Mouse (Mus musculus) midbrain, embryonic 11.5 days (tissue): ENCODE results near the gene Flrt2. TPM values are rescaled to one million over a fixed set of nuclear protein-coding genes. Genes with fewer than 3 reads are reported as not detected.
A peak's percentile ranks its signal among the peaks of the same experiment; 100 is the strongest.

ENCODE experiments used
- ATAC-seq: fragments of 200-750 bp; cut with Nextera tagmentation; 2 replicates; pipeline ENCODE4 v1.8.0; 2017; ENCODE audit warnings: moderate TSS enrichment, moderate library complexity; ENCODE audit not compliant: low FRiP score
- DNase-seq: peaks from one replicate; pipeline ENCODE4 v3.0.0; 2015; ENCODE audit warnings: low spot score; ENCODE audit errors: missing footprints
- H3K27ac ChIP-seq: fragments of 300-500 bp; sonication (generic); 2 replicates; pipeline ENCODE4 v1.5.1; 2014; ENCODE audit warnings: low read depth, low read length
- H3K27me3 ChIP-seq: fragments of 300-500 bp; sonication (generic); 2 replicates; pipeline ENCODE4 v1.6.1; 2014; ENCODE audit warnings: mild to moderate bottlenecking, low read length, moderate library complexity, mixed read lengths; ENCODE audit not compliant: control insufficient read depth, insufficient read depth
- H3K36me3 ChIP-seq: fragments of 300-500 bp; sonication (generic); 2 replicates; pipeline ENCODE4 v1.6.1; 2014; ENCODE audit warnings: mild to moderate bottlenecking, low read length, moderate library complexity, mixed read lengths; ENCODE audit not compliant: control insufficient read depth, insufficient read depth
- H3K4me1 ChIP-seq: fragments of 300-500 bp; sonication (generic); 2 replicates; pipeline ENCODE4 v1.6.1; 2014; ENCODE audit warnings: low read length; ENCODE audit not compliant: control insufficient read depth, insufficient read depth
- H3K4me2 ChIP-seq: fragments of 300-500 bp; sonication (generic); 2 replicates; pipeline ENCODE4 v1.6.1; 2014; ENCODE audit warnings: mild to moderate bottlenecking, moderate library complexity
- H3K4me3 ChIP-seq: fragments of 300-500 bp; sonication (generic); 2 replicates; pipeline ENCODE4 v1.5.1; 2014; ENCODE audit warnings: low read depth, low read length
- H3K9ac ChIP-seq: fragments of 300-500 bp; sonication (generic); 2 replicates; pipeline ENCODE4 v1.6.1; 2014; ENCODE audit warnings: low read length
- H3K9me3 ChIP-seq: fragments of 300-500 bp; sonication (generic); 2 replicates; pipeline ENCODE4 v1.6.1; 2016; ENCODE audit warnings: low read length; ENCODE audit not compliant: control insufficient read depth
- WGBS: fragments of 180-500 bp; shearing (Covaris S2); extraction: QIAGEN DNeasy Blood & Tissue Kit; methylation state at CpG from one replicate; pipeline ENCODE4 v1.1.7; 2014; 5-methylcytosine and 5-hydroxymethylcytosine counted together
- polyA plus RNA-seq: library from polyadenylated mRNA; unstranded; fragments of >200 nt; fragmentation: Nextera tagmentation; extraction: Ambion mirVana; gene quantifications from 2 replicates; pipeline ENCODE4 v1.2.1, GENCODE M21; 2014

Gene Flrt2
- polyA plus RNA-seq, 1 experiment from 2014 or later, result 27.0 TPM

DNA sequence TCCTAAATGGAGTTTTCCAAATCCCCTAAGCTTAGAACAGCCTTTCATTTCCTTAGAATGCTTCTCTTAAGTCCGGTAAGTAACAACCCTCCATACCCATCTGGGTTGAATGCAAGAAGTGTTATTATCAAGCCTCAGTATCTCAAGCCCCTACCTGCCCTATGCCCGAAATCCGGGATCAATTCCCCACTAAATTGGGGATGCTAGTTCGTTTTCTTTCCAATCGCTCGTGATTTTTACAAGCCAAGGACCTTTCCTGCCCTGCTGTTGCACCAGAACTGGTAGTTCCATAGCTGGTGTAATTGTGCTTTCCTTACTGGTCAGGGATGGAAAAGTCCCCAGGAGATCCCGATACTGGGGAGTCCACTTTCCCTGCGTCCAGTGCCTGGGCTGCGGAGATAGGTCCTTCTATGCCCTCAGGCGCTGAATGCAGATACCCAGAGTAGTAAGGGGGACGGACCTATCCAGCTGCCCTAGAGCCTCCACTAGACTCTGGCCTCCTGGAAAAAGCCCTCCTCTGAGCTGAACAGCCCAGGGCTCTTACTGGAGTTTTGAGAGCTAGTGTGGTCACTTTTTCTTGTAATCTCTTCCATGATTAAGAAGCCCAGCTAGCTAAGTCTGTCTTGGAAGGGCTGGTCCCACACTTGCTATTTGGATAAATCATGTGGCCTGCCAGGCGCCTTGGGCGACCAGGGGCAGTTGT, 1.1 kb downstream of the Flrt2 start:
- Histone ChIP-seq H3K9me3 (no peaks in the 10 kb centered on the region), H3K36me3 (no peaks in the 10 kb centered on the region), H3K4me1 (peaks cover 19% of the 10 kb centered on the region), H3K9ac (peak overlapping the region; percentile 9; the same call in 1 of the 2 replicates), H3K27ac (no peak overlapping the region), H3K4me3 (peak overlapping the region; percentile 59), H3K4me2 (peak overlapping the region; percentile 81), H3K27me3 (peaks cover 31% of the 10 kb centered on the region)
- ATAC-seq (no peak), DNase-seq (peak; percentile 94)
- under 1% methylated on average over 13 of the region's 13 CpGs for WGBS

DNA sequence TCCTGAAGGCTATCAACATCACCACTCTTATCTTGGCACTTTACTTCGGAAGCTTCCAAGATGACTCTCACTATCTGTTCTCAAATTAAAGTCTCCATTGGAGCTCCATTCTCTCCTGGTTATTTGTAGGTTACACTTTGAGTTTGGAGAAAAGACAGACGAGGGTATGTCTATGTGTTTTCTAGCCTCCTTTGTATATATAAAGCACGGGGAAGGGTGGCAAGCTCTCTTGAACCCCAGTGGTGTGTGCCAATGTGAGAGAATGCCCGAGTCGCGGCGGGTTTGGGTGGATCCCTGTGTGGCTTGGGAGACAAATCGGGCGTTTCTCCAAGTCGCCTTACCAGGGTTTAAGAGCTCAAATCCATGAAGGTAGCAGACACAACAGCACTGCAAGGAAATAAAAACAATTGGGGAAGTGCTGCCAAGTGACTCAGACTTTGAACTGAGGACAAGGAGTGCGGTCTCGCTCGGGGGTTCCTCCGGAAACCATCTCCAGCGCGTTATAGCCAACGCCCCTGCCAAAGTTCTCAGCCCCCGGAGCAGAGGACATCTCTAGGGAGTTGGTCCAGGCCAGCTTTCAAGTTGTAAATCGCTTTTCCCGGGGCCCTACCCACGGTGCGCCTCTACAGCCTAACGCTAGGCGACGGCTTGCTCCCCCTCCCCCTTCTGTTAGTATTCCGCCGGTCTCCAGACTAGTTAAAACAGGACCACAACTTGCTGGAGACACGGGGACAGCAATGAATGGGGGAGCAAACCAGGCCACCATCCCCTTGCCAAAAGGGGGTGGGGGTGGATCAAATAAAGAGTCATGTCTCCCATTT, 1.8 kb downstream of the Flrt2 start:
- Histone ChIP-seq H3K9me3 (no peaks in the 10 kb centered on the region), H3K27ac (no peak overlapping the region), H3K9ac (peak overlapping the region; percentile 84; the same call in 1 of the 2 replicates), H3K36me3 (no peaks in the 10 kb centered on the region), H3K27me3 (peaks cover 31% of the 10 kb centered on the region), H3K4me1 (peaks cover 19% of the 10 kb centered on the region), H3K4me3 (peak overlapping the region; percentile 59), H3K4me2 (peak overlapping the region; percentile 81)
- DNase-seq (peak; percentile 95), ATAC-seq (0 out of 2 replicates have a peak, but pooled peaks have one; percentile 5)
- under 1% methylated on average over 28 of the region's 28 CpGs for WGBS

DNA sequence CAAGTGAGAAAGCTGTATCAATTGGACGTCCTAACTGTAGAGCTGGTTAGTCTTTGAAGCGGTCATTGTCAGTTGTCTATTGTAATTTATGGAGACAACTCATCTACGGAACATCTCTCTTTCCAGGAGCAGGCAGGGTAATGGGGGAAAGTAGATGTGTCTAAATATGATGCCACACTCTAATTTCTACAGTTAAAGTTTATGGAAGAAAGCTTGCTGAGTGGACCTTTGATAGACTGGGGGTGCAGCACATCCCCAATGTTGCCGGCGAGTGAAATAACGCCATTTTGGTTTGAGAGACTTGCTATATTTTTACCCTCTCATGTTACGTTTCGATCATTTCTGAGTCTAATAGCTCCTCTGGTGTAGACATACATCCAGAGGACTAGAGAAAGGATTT, 2.5 kb downstream of the Flrt2 start:
- peak overlapping the region; percentile 59 for H3K4me3 ChIP-seq
- DNase-seq (peak; percentile 94), ATAC-seq (peak; percentile 0; the same call in 1 of the 2 replicates)
- peak overlapping the region; percentile 84 for H3K9ac ChIP-seq
- peaks cover 19% of the 10 kb centered on the region for H3K4me1 ChIP-seq
- H3K4me2 ChIP-seq, result peak overlapping the region; percentile 81
- no peak overlapping the region; the same call in 1 of the 2 replicates for H3K27ac ChIP-seq
- H3K36me3 ChIP-seq, result no peaks in the 10 kb centered on the region
- WGBS, result under 1% methylated on average over 8 of the region's 8 CpGs
- peaks cover 31% of the 10 kb centered on the region for H3K27me3 ChIP-seq
- H3K9me3 ChIP-seq, result no peaks in the 10 kb centered on the region

DNA sequence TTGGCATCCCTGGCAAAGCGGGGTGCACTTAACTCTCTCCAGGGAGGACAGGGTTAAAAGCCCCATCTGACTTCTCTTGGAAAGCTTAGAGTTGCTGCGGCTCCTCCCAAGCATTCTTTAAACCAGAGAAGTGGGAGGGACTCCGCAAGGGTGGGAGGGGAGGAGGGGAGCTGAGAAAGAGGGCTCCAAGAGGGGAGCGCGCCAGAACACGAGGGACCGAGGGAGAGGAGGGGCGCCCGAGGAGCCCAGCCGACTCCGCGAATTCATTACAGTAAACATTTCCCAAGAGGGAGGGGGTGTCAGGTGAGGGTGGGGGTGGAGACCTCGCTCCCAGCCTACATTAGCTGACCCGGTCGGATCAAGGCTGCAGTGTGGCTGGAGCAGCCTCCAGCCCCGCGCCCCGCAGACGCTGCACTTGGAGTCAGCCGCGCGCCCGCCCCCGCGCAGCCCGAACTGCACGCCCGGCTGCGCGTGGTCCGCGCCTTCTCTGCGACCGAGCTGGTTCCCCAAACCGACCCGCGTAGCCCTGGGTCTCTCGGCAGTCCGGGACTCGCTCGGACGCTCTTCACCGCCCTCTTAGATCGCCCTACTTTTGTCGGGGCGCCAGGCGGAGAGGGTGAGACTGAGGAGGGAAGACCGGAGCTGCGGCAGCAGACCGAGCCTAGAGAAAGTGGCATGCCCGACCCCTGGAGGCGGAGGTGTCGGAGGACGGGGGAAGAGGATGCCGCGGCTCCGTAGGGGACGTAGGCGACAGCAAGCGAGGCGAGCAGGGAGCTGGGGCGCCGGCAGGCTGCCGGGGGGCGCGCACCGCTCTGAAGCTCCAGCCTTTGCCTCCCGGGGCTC, 3.2 kb downstream of the Flrt2 start:
- WGBS, result under 1% methylated on average over 66 of the region's 68 CpGs
- H3K4me1 ChIP-seq, result peaks cover 19% of the 10 kb centered on the region

DNA sequence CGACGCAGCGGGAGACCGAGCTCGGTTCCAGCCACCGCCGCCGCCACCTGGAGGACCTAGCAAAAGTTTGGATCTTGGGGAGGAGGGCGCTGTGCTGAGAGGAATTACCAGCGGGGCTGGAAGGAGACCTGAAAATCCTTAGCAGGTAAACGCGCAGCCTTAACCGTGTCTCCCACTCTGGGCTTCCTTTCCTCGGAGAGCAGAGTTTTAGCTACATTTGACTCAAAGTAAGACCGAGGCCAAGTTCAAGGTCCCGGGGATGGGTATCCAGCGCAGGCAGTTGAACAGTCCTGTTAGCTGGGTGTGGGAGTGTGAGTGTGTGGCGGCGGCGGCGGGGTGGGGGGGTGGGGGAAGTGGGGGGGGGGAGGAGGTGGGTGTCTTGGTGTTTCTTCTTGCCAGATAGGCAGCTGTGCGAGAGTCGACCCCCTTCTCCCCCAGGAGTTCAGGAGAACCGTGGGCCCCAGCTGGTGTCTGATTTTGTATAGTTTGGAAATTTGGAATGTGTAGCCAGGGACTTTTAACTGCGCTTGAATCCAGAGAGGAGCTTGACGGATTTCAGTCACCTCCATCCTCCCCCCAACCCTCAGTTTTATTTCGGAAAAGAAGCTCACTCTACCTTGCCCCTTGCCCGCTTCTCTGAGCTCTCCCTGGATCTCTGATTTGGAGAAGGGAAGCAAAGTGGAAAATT, 4.0 kb downstream of the Flrt2 start:
- Histone ChIP-seq H3K9ac (peak overlapping the region; percentile 84), H3K27ac (peak overlapping the region; percentile 69), H3K9me3 (no peaks in the 10 kb centered on the region), H3K4me1 (peaks cover 19% of the 10 kb centered on the region), H3K36me3 (no peaks in the 10 kb centered on the region), H3K4me3 (peak overlapping the region; percentile 59), H3K27me3 (peaks cover 31% of the 10 kb centered on the region), H3K4me2 (peak overlapping the region; percentile 81)
- DNase-seq, result no peak
- ATAC-seq, result peak; percentile 19; the same call in 1 of the 2 replicates
- 0% methylated on average over 24 of the region's 28 CpGs for WGBS

More for the DNA sequence above, 3.2 kb downstream of the Flrt2 start:
- Histone ChIP-seq H3K9ac (peak overlapping the region; percentile 84), H3K4me3 (peak overlapping the region; percentile 59), H3K36me3 (no peaks in the 10 kb centered on the region), H3K4me2 (peak overlapping the region; percentile 81), H3K27me3 (peaks cover 31% of the 10 kb centered on the region), H3K27ac (peak overlapping the region; percentile 69), H3K9me3 (no peaks in the 10 kb centered on the region)
- DNase-seq (peak; percentile 98), ATAC-seq (peak; percentile 92)

DNA sequence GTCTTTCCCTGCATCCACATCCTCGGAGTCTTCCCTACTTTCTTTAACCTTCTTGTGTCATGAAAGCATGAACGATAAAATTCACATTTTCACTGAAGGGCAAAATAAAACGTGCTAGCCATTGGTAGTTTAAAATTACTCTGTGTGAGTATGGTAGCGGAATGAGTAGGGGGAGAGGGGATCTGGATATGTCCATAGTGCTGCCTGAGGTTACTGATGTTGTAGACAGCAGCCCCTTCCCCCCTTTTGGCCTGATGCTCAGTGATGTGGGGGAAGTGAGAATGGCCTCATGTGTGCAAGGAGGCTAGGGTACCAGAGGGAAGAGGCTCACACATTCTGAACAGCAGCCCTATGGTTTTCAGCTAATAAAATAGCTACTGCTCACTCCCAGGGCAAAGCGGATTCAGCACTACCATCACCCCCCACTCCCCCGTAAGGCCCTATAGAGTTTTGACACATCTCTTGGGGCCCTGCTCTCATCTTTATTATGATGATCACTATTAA, 4.5 kb downstream of the Flrt2 start:
- Histone ChIP-seq H3K9ac (peak overlapping the region; percentile 84), H3K27ac (no peak overlapping the region), H3K36me3 (no peaks in the 10 kb centered on the region), H3K27me3 (peaks cover 26% of the 10 kb centered on the region), H3K4me2 (peak overlapping the region; percentile 81), H3K4me1 (peaks cover 19% of the 10 kb centered on the region), H3K9me3 (no peaks in the 10 kb centered on the region), H3K4me3 (peak overlapping the region; percentile 59)
- WGBS, result 3% methylated on average over 6 of the region's 6 CpGs
- ATAC-seq (no peak), DNase-seq (peak; percentile 92)

DNA sequence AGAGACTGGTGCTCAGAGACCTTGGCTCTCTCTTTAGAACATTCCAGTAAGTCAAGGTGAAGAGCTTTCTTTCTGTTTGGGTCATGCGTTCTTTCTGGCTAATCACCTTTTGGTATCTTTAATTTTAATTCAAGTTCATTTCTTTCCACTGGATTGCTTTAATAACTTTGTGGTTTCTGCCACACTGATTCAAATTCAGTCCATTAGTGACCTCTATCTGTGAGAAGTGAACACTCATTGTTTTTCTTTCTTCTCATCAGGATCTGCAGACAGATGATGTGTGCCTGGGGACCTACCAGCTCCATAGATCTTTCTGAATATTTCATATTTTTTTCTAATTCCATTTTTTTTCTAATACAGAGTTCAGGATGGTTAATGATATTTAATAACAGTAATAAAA, 6.5 kb downstream of the Flrt2 start:
- ATAC-seq (no peak), DNase-seq (no peak)
- peaks cover 6% of the 10 kb centered on the region for H3K27me3 ChIP-seq
- peaks cover 10% of the 10 kb centered on the region for H3K4me1 ChIP-seq
- 59% methylated on average over 1 of the region's 1 CpGs for WGBS
- H3K4me2 ChIP-seq, result no peak overlapping the region
- no peak overlapping the region for H3K4me3 ChIP-seq
- no peak overlapping the region for H3K27ac ChIP-seq
- no peak overlapping the region for H3K9ac ChIP-seq
- H3K9me3 ChIP-seq, result no peaks in the 10 kb centered on the region
- H3K36me3 ChIP-seq, result no peaks in the 10 kb centered on the region

DNA sequence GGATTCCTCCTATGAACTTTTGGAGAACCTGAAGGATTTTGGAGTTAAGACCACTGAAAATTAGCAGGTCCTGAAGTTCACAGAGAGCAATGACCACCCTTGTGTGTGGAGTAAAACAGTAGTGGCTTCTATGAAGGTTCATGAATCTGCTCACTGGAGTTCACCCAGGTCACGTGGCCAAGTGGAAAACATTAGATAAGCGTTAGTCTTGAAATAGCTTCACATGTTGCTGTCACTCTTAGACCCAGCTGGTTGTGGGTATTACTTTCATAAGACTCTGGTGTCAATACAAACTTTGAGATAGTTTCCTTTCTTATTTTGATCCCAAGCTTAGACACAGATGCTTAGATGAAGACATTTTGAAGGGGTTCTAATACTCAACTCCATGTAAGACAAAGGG, 8.7 kb downstream of the Flrt2 start:
- Histone ChIP-seq H3K27me3 (no peaks in the 10 kb centered on the region), H3K4me3 (no peak overlapping the region), H3K9me3 (no peaks in the 10 kb centered on the region), H3K4me1 (peaks cover 10% of the 10 kb centered on the region), H3K4me2 (no peak overlapping the region), H3K27ac (no peak overlapping the region), H3K36me3 (no peaks in the 10 kb centered on the region), H3K9ac (no peak overlapping the region)
- DNase-seq (no peak), ATAC-seq (no peak)
- 85% methylated on average over 2 of the region's 2 CpGs for WGBS
